Mouse (Mus musculus) kidney, embryonic 16.5 days (tissue): ENCODE measurements around the gene Tmcc3. TPM values are rescaled to one million over a fixed set of nuclear protein-coding genes. Genes with fewer than 3 reads are reported as not detected.
"Not testable (repeated sequence)": the region's sequence is repeated elsewhere in the genome, so short reads cannot be mapped to it uniquely, and the experiment has no call there.

Experiments
- ATAC-seq: fragments of 200-750 bp; cut with Nextera tagmentation; 2 replicates; pipeline ENCODE4 v1.8.0; 2017; ENCODE audit warnings: moderate TSS enrichment; ENCODE audit not compliant: low FRiP score, low TSS enrichment
- H3K27ac ChIP-seq: fragments of 300-500 bp; sonication (generic); 2 replicates; pipeline ENCODE4 v1.5.1; 2014; ENCODE audit warnings: low read length
- H3K27me3 ChIP-seq: fragments of 300-500 bp; sonication (generic); 2 replicates; pipeline ENCODE4 v1.6.1; 2014; ENCODE audit warnings: low read length, control low read depth, mixed read lengths; ENCODE audit not compliant: insufficient read depth
- H3K36me3 ChIP-seq: fragments of 300-500 bp; sonication (generic); 2 replicates; pipeline ENCODE4 v1.6.1; 2014; ENCODE audit warnings: low read length, control low read depth, mixed read lengths; ENCODE audit not compliant: insufficient read depth
- H3K4me1 ChIP-seq: fragments of 300-500 bp; sonication (generic); 2 replicates; pipeline ENCODE4 v1.6.1; 2014; ENCODE audit warnings: low read length, control low read depth, mixed read lengths; ENCODE audit not compliant: insufficient read depth
- H3K4me2 ChIP-seq: fragments of 300-500 bp; sonication (generic); replicated peaks from 2 replicates; pipeline ENCODE4 v1.6.1; 2014; ENCODE audit warnings: low read depth, low read length
- H3K4me3 ChIP-seq: fragments of 300-500 bp; sonication (generic); 2 replicates; pipeline ENCODE4 v1.5.1; 2014; ENCODE audit warnings: mild to moderate bottlenecking, low read length
- H3K9ac ChIP-seq: fragments of 300-500 bp; sonication (generic); replicated peaks from 2 replicates; pipeline ENCODE4 v1.6.1; 2014; ENCODE audit warnings: low read length
- H3K9me3 ChIP-seq: fragments of 300-500 bp; sonication (generic); 2 replicates; pipeline ENCODE4 v1.6.1; 2016; ENCODE audit warnings: low read length, control low read depth
- WGBS: fragments of 180-500 bp; shearing (Covaris S2); extraction: QIAGEN DNeasy Blood & Tissue Kit; methylation state at CpG from one replicate; pipeline ENCODE4 v1.1.7; 2014; 5-methylcytosine and 5-hydroxymethylcytosine counted together
- polyA plus RNA-seq: library from polyadenylated mRNA; unstranded; fragments of >200 nt; fragmentation: Nextera tagmentation; extraction: Ambion mirVana; gene quantifications from 2 replicates; pipeline ENCODE4 v1.2.1, GENCODE M21; 2015

The Tmcc3 gene
- polyA plus RNA-seq, 1 experiment from 2014 or later, result 8.0 TPM

DNA sequence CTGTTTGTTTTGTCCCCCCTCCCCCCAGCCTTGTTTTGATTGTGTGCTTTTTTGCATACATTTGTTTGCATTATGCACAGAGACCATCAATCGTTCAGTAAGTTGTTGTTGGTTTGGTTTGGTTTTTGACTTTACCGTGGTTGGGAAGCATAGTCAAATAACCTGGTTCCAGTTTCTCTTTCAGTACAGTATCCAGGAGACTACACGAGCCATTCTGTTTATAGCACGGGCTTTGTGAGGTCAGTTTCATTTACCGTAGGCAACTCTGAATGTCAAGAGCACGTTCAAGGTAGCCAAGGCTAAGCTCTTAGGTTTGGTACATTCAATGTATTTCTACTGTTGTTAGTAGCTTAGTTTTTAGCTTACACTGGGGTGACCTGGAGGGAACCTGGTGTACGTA, 214.0 kb downstream of the Tmcc3 start:
- H3K9me3 ChIP-seq, result no peaks in the 10 kb centered on the region
- no peak overlapping the region for H3K4me3 ChIP-seq
- 86% methylated on average over 7 of the region's 7 CpGs for WGBS
- H3K36me3 ChIP-seq, result no peaks in the 10 kb centered on the region
- H3K27me3 ChIP-seq, result no peaks in the 10 kb centered on the region
- peaks cover 20% of the 10 kb centered on the region for H3K4me1 ChIP-seq
- no peak overlapping the region for H3K27ac ChIP-seq
- no peak overlapping the region for H3K9ac ChIP-seq
- H3K4me2 ChIP-seq, result no peak overlapping the region
- no peak for ATAC-seq

DNA sequence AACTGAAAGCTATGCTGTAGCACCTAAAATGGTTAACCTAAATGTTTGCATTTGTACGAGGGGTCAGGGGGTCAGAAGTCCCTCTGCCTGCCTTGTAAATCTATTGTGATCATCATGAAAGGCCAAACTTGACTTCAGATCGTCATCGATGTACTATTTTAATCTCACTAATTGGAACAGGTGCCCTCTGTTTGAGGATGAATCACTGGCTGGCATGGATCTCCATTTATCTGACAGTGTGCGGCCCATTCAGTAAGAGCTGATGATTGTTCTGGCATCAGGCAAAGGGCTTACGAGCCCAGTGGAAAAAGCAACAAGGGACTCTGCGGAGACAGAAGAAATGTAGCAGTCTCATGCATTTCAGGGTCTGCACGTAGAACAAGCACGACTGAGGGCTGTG, 215.1 kb downstream of the Tmcc3 start:
- Histone ChIP-seq H3K4me1 (peaks cover 14% of the 10 kb centered on the region), H3K9ac (no peak overlapping the region), H3K27me3 (no peaks in the 10 kb centered on the region), H3K9me3 (no peaks in the 10 kb centered on the region), H3K4me2 (no peak overlapping the region), H3K27ac (no peak overlapping the region), H3K4me3 (no peak overlapping the region), H3K36me3 (no peaks in the 10 kb centered on the region)
- 70% methylated on average over 8 of the region's 8 CpGs for WGBS
- ATAC-seq, result no peak

GRCm38 (mm10) chr10:94527248-94527647, 215.5 kb downstream of the Tmcc3 start:
- peaks cover 12% of the 10 kb centered on the region; the same call in 1 of the 2 replicates for H3K4me1 ChIP-seq
- no peaks in the 10 kb centered on the region for H3K9me3 ChIP-seq
- no peaks in the 10 kb centered on the region for H3K27me3 ChIP-seq
- H3K9ac ChIP-seq, result no peak overlapping the region
- H3K27ac ChIP-seq, result no peak overlapping the region
- no peak overlapping the region for H3K4me2 ChIP-seq
- WGBS, result 85% methylated on average over 6 of the region's 6 CpGs
- no peaks in the 10 kb centered on the region for H3K36me3 ChIP-seq
- ATAC-seq, result no peak
- H3K4me3 ChIP-seq, result no peak overlapping the region

GRCm38 (mm10) chr10:94530079-94530478, 218.3 kb downstream of the Tmcc3 start:
- Histone ChIP-seq H3K4me2 (no peak overlapping the region), H3K4me3 (no peak overlapping the region), H3K36me3 (no peaks in the 10 kb centered on the region), H3K4me1 (peaks cover 6% of the 10 kb centered on the region; the same call in 1 of the 2 replicates), H3K27ac (no peak overlapping the region), H3K9me3 (no peaks in the 10 kb centered on the region), H3K27me3 (no peaks in the 10 kb centered on the region), H3K9ac (no peak overlapping the region)
- WGBS, result 93% methylated on average over 2 of the region's 2 CpGs
- ATAC-seq, result no peak

- H3K4me2 ChIP-seq, result no peak overlapping the region
- H3K27me3 ChIP-seq, result no peaks in the 10 kb centered on the region
- H3K4me3 ChIP-seq, result no peak overlapping the region
- no peaks in the 10 kb centered on the region for H3K4me1 ChIP-seq
- H3K27ac ChIP-seq, result no peak overlapping the region
- no peak overlapping the region for H3K9ac ChIP-seq
- H3K9me3 ChIP-seq, result no peaks in the 10 kb centered on the region
- ATAC-seq, result no peak
- H3K36me3 ChIP-seq, result no peaks in the 10 kb centered on the region
These were observed 219.7 kb downstream of the Tmcc3 start for GRCm38 (mm10) chr10:94531482-94531881.

DNA sequence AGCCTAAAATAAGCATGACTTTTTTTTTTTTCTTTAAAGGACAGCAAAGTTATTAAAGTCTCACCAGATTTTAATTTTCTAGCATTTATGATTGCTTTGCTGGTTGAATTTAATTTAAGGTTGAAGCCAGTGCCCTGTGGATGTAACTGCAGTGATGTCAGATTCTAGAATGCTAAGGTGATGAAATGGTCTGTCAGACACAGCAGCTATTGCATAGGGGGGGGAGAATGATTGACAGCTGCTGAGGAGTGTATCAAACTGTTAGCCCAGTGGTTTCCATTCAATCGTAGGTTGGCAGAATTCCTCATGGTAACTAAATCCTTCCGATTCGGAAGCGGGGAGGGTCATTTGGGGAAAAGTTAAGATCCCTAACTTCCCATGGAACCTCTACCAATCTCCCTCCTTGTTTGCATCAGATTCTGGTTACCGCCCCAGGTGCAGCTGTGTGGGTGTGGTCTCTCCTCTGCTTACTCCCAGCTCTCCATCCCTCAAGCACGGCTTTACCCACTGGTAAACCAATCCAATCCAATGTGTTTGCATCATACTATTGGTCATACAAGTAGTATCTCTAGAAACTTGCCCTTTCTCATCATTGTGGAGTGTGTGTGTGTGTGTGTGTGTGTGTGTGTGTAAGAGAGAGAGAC, 221.5 kb downstream of the Tmcc3 start:
- H3K4me1 ChIP-seq, result no peaks in the 10 kb centered on the region
- WGBS, result 76% methylated on average over 6 of the region's 6 CpGs
- H3K36me3 ChIP-seq, result no peaks in the 10 kb centered on the region
- no peaks in the 10 kb centered on the region for H3K9me3 ChIP-seq
- H3K27ac ChIP-seq, result no peak overlapping the region
- no peak overlapping the region for H3K9ac ChIP-seq
- no peak overlapping the region for H3K4me3 ChIP-seq
- H3K4me2 ChIP-seq, result no peak overlapping the region
- no peak for ATAC-seq
- H3K27me3 ChIP-seq, result no peaks in the 10 kb centered on the region

DNA sequence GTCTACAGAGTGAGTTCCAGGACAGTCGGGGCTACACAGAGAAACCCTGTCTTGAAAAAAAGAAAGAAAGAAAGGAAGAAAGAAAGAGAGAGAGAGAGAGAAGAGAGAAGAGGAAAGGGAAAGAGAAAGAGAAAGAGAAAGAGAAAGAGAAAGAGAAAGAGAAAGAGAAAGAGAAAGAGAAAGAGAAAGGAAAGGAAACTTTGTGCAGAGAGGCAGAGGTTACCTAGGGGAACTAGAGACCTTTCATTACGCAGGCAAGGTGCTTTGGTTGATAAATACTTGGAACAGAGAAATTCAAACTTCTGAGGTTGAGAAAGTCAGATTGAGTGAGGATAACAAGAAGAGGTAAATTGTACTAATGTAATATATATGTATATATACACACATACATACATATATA, 226.9 kb downstream of the Tmcc3 start:
- not testable (repeated sequence) for H3K9ac ChIP-seq, H3K4me3 ChIP-seq, H3K27ac ChIP-seq, H3K36me3 ChIP-seq, H3K9me3 ChIP-seq, H3K4me1 ChIP-seq, H3K27me3 ChIP-seq, H3K4me2 ChIP-seq, ATAC-seq
- 89% methylated on average over 2 of the region's 2 CpGs for WGBS

DNA sequence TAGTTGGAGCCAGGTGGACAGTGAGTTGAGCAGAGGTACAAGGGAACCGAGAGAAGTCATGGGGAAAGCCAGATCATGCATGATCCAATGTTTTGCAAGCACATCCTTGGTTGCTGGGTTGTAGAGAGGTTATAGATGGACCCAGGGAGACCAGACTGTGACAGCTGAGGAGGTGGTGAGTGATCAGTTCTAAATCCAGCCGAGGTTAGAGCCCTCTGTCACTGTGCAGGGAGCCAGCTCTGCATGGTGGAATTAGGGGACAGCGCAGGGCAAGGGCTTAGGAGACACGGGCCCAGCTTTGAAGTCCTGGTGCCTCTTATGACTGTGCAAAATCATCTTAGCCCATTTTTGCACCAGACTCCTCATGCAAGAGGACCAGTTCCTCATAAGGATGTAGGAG, 228.5 kb downstream of the Tmcc3 start:
- peaks cover 11% of the 10 kb centered on the region for H3K4me1 ChIP-seq
- ATAC-seq, result no peak
- no peak overlapping the region for H3K4me3 ChIP-seq
- H3K9me3 ChIP-seq, result peaks cover 5% of the 10 kb centered on the region; the same call in 1 of the 2 replicates
- no peak overlapping the region for H3K4me2 ChIP-seq
- H3K36me3 ChIP-seq, result no peaks in the 10 kb centered on the region
- no peak overlapping the region for H3K9ac ChIP-seq
- 77% methylated on average over 4 of the region's 4 CpGs for WGBS
- no peak overlapping the region for H3K27ac ChIP-seq
- no peaks in the 10 kb centered on the region for H3K27me3 ChIP-seq

GRCm38 (mm10) chr10:94543956-94544355, 232.2 kb downstream of the Tmcc3 start:
- peaks cover 5% of the 10 kb centered on the region; the same call in 1 of the 2 replicates for H3K9me3 ChIP-seq
- ATAC-seq, result no peak
- 29% methylated on average over 8 of the region's 8 CpGs for WGBS

GRCm38 (mm10) chr10:94544803-94545202, 233.1 kb downstream of the Tmcc3 start:
- WGBS, result 12% methylated on average over 8 of the region's 8 CpGs
- peaks cover 5% of the 10 kb centered on the region; the same call in 1 of the 2 replicates for H3K9me3 ChIP-seq
- no peaks in the 10 kb centered on the region for H3K27me3 ChIP-seq
- peak overlapping the region; percentile 52; the same call in 1 of the 2 replicates for H3K4me2 ChIP-seq
- H3K9ac ChIP-seq, result no peak overlapping the region
- no peaks in the 10 kb centered on the region for H3K36me3 ChIP-seq
- ATAC-seq, result no peak
- H3K4me3 ChIP-seq, result peak overlapping the region; percentile 31; the same call in 1 of the 2 replicates
- peaks cover 23% of the 10 kb centered on the region for H3K4me1 ChIP-seq
- H3K27ac ChIP-seq, result peak overlapping the region; percentile 14

More at GRCm38 (mm10) chr10:94543956-94544355, 232.2 kb downstream of the Tmcc3 start:
- H3K4me2 ChIP-seq, result no peak overlapping the region
- H3K4me1 ChIP-seq, result peaks cover 23% of the 10 kb centered on the region
- H3K4me3 ChIP-seq, result no peak overlapping the region
- no peak overlapping the region for H3K27ac ChIP-seq
- H3K27me3 ChIP-seq, result no peaks in the 10 kb centered on the region
- no peaks in the 10 kb centered on the region for H3K36me3 ChIP-seq
- no peak overlapping the region for H3K9ac ChIP-seq
